Mouse (Mus musculus) c-Kit-positive CD71-negative TER-119-negative erythroid progenitor cells, embryonic 14.5 days (primary cell): ENCODE results near the gene Mpped2.

Source experiments
- DNase-seq: peaks from one replicate; pipeline ENCODE4 v3.0.0-alpha.2; 2013; ENCODE audit warnings: low read depth

Gene Mpped2

DNA sequence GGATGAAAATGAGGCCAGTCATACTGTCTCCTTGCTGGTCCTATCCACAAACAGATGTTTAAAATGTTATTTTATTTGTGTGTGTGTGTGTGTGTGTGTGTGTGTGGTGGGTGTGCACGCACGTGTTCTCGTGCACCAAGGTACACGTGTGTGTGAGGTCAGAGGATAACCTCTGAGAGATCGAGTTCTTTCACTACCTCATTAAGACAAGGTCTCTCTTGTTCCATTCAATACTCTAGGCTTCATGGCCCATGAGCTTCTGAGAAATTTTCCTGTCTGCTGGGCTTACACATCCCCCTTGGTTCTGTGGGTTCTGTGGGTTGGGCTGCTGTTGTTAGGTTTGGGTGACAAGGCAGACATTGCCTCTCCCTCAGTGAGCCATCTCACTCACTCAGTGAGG, 12.6 kb downstream of the Mpped2 start:
- DNase-seq, result no peak

DNA sequence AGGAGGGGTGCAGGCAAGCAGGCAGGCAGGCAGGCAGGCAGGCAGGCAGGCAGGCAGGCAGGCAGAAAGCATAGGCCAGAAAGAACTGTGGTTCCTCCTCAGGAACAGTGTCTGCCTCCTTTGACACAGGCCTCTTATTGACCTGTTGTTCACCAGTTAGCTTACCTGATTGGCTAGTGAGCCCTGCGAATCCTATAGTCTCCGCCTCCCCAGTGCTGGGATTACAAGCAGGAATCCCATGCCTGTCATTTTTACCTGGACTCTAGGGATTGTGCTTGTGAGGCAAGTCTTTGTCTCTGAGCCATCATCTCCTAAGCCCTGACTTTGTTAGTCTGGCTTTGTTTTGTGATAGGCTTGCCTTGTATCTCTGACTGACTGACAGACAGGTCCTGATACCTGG, 14.1 kb downstream of the Mpped2 start:
- DNase-seq, result no peak

DNA sequence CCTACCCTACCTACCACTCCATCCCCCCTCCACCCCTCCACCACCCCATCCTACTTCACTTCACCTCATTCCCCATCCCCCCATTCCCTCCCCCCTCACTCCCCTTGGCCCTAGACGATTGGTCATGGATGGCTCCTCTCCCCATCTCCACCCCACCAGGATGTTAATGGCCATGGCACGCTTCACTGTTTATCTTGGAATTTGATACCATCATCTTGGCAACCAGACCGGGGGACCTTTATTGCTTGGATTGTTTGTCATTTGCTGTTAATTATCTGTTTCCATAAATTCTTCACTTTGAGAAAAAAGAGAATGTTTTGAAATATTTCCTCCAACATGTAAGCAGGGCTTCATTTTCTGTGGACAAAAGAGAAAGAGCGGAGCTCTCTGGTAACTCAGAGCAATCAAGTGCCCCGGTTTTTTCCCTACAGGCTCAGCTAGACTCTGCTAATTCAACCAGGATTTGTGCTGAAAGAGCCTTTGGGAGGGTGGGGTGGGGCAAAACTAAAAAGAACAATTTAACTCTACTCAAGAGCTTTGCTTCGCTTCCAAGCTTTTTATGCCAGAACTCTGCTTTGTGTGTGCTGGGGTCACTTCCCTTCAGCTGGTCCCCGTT, 17.9 kb downstream of the Mpped2 start:
- DNase-seq, result no peak

DNA sequence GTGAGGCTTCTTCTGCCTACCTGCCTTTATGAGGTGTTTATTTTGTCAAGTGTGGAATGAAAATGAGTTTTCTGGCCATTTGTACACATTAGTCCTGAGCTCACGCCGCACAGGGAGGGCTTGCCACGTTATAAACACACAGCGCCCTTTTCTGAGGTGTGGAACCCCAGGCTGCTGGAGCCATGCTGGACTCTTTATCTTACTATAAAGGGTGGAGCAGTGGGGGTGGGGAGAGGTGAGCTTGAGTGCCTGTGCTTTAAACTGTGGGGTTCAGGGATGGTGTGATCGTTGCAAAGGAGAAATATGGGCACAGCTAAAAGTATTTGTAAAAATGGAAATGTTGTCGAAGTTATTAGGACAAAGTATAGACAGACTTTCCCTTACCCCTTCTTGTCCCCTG, 18.4 kb downstream of the Mpped2 start:
- DNase-seq, result no peak

DNA sequence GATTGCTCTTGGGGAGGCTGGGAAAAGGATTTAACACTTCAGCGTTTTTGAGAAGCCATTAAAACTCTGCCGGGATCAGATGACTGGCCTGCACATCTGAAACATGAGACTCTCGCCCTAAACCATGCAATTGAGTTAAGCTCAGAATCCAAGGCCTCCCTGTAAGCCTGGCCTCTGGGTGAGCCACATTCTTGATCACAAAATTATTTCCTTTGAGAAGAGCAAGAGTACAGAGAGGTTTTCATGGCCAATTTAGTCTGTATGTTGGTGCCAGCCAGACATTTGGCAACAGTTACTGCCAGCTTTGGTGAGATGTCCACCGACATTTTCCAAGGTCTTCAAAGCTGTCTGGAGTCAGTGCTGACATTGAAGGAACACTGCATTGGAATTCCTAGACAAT, 20.1 kb downstream of the Mpped2 start:
- DNase-seq, result no peak

DNA sequence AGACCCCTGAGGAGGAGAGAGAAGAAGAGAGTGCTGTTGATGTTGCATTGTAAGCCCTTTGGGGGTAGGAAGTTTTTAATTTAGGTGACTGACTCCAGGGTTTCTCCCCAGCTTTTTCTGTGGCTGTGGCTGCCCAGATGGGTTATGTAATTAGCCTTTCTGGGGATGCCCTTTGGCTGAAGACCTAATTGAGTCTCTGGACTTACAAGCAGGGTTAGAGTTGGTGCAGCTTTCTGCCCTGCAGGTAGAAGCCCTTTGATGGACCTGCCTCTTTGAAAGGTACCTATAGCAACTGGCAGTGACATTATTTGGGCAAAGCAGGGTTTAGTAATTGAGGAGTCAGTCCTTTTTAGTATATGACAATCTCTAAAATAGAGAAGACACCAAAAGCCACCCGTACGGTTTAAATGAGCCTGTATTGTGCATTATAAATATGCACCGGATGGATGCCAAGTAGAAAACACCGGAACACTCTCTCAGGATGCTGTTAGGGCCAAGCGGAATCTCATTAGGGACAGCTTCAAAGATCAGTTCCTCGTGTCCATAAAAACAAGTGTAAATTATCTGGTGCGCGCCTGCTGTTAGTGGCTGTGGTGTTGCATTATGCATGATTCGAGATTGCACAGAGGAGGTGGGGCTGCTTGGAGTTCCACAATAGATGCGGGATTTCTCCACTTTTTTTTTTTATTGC, 22.8 kb downstream of the Mpped2 start:
- no peak for DNase-seq

DNA sequence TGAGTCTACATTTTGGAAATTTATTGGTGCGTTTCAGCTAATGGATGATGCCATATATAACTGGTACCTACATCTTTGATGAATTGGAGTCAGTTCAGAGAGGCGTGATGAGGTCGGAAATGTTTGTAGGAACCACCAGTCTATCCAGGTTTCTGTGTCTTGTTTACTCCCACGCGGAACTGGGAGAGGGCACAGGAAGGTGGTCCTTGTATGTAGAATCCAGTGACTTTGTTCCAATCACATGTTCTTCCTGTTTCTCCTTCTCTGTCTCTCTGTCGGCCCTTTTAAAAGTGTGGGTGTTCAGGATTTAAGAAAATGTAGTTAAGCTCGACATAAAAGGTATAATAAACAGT, 23.3 kb downstream of the Mpped2 start:
- no peak for DNase-seq

DNA sequence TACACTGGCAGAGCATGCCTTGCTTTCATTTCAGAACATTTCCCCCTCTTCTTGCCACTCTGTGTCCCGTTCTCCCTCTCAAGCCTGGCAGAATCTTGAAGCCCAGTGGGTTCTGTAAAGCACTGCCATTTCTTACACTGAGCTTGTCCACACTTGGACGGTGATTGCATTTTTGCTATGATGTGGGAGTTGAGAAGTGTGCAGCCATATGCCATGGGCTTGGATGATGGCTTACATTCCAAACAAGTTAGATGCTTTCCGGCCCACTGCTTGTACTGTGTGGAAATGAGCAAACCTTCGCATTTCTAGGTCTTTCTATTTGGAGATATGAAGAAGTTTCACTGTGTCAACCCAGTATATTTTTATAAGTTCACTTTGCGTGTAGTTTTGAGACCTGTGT, 25.8 kb downstream of the Mpped2 start:
- no peak for DNase-seq

DNA sequence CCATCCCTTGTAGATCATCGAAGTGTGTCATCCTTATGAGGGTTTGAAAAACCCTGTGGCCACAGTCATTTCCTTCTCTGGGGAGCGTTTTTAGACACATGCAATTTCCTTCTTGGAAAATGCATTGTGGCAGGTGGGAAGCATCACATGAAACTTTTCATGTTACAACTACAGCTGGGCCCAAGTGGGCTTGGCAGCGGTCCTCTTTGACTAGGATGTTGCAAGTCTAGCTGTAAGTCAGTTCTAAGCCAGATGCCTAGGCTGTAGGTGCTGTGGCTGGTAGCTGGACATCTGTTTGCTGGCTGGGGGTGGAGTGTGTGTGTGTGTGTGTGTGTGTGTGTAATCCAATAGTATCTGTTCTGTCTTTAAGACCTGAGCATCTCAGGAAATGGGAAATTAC, 26.4 kb downstream of the Mpped2 start:
- DNase-seq, result no peak

DNA sequence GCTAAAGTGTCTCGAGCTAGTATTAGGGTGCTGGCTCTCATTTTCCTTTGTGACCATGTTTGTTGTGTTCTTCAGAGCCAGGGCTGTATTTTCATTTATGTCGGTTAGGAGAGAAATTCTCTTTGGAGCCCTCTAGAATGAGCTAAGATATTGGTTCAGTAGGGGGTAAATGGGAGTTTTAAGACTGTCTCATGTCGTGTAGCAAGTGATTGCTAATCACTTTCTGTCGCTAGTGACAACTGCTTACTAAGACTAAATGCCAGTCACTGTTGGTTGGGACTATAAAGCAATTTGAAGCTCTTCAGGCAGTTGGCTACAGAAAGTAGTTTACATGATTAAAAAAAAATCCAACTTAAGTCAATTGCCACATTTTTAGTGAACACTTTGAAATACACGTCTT, 27.6 kb downstream of the Mpped2 start:
- no peak for DNase-seq

DNA sequence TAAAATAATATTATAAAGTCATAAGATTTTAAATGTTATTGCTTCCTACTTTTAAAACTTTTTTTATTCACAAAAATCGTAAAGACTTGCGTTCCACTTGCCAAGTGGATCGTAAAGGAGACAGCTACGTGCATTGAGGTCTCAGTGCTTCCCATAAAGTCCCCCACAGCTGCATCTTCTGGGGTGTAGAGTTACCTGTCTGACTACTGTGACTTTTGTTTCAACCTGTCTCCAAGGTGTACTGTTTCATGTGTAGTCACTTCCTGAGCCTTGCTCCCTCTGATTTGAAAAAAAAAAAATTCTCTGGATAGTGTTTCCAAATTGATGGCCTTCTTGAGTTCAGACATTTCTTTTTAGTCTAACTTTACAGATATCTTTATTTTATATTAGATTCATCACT, 29.0 kb downstream of the Mpped2 start:
- no peak for DNase-seq

DNA sequence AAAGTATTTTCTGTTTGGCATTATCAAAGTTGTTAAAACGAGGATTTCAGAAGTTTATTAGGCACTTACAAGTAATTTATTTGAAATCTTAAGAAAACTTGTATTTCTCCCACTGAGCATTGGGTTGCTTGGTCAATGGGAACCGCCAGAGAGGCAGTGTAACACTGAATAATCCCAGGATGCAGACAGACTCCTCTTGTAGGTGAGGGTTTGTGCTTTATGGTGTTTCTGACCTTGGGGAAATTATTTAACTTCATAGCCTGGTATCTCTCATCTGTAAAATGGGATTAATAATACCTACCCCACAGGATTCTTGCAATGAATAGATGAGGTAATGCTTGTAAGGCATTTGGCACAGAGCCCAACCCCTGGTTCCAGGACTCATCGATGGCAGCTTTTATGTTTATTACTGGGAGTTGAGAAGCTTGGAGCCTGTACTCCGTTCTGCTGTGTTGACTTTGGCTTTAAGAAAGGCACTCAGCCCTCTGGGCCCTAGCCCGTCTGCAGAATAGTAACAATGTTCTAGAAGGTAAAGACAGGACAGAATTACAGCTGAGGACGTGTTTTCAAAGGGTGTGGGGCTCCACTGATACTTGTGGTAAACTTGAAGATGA, 37.0 kb downstream of the Mpped2 start:
- no peak for DNase-seq

DNA sequence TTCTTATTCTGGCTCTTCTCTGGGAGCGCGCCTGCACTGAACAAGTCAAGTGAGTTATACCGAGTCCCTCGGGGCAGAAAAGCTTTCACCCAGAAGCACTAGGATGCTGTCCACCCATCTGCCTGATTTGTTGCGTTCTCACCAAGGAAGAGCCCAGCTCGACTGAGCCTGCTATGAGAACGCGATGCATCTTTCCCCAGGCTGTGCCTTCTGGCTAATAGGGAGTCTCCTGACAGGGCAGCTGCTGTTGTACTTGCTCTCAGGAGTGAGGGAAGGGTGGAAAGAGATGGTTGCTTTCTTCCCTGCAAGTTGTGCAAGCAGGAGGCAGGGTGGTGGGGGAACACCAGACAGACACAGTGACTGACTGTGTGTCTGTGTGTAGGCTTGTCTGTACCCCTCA, 37.5 kb downstream of the Mpped2 start:
- no peak for DNase-seq

DNA sequence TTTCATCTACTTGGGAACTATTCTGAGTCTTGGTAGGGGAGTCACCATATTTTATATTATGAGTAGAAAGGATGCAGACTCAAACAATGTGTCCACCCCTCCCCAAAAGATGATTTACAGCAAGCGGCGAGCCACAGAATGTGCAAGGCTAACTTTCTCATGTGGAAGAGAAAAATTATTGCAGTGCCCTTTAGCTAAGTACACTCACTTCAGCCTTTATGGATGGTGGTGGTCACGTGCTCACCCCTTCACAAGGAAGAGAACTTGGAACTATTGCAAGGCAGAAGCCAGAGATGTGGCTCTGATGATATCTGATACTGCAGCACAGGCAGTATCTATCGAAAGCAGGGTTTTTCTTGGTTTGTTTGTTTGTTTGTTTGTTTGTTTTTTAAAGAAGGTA, 38.4 kb downstream of the Mpped2 start:
- no peak for DNase-seq

DNA sequence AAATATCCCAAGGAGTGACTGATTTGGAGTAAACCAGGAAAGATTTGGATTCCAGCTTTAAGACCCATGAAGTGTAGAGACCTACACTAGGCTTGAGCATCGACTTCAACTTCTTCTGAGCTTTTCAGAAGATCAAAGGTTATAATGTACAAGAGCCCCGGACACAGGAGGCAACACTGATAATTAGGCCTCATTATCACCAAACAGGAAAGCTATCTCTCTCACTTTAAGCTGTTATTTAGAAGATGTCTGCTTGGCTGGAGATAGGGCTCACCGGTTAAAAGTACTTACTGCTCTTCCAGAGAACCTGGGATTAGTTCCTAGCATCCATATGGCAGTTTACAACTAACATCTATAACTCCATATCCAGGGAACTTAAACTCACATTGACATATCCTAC, 39.1 kb downstream of the Mpped2 start:
- no peak for DNase-seq

DNA sequence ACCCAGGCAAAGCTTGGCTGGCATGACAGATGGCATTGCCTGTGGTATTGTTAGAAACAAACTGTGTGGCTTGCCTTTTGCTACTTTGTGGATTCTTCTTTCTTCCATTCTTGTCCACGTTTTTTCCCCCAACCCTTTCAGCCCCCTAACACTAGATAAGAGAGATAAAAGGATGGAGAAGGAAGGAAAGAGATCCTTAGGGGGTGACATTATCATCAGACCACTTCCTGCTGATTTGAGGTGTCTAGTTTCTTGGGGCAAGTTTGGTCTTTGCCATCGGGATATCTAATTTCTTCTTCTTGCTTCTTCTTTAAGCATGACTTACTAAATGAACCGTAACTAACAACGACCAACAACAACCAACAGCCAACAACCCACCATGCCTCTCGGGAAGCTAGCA, 40.3 kb downstream of the Mpped2 start:
- DNase-seq, result no peak

DNA sequence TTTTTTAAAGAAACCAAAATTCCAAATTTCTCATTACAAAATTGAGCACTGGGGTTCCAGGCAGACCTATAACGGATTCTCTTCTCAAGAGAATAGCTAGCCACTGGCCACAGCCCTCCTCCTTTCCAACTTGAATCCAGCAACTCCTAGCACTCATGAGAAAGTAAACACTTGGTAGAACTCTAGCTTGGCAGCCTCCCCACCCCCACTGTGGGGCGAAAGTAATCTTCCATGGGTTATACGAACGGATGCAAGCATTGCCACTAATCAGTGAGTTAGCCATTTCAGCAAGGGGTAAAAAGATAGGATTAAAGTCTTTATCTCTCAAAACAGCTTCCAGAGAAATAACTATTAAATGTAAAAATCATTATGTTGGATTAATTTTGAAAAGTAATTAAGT, 40.9 kb downstream of the Mpped2 start:
- no peak for DNase-seq

DNA sequence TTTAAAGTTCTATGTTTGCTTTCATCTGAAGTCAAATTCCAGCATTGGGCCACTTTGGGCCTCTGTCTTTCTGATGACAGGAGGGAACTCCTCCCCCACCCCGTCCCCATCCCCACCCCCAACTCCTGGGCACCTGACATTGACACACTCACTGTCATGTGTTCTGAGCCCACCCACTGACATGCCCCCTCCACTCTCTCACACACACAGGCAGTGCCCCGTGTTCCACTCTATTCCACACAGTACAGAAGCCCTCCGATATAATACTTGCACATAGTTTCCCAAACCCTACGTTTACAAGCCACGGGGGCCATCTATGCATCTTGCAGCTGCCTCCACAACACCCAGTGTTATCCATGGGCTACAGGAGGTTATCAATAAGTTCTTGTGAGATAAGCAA, 42.1 kb downstream of the Mpped2 start:
- DNase-seq, result no peak

DNA sequence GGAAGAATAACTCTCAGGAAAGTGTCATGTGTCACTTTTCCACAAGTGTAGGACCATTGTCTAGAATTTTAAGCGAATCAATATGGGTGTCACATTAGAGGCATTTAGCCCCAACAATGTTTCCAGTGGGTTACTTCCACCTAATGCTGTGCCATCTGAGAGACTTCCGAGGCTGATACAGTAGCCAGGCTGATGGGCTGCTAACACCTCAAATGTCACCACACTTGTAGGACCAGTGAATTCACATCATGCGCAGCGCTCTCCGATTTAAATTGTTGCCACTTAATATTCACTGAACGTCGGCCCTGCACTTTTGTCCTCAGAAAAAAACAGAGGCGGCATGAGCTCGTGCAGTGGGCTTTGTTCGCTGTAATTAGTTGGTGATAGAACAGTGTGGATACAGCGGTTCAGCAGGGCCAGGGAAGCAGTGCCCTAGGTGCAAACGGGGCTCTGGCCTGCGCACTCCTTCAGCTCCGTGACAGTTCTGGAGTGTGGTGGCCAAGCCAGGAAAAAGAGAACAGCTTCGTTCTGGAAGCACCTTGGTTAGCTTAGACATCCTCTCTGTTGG, 42.8 kb downstream of the Mpped2 start:
- no peak for DNase-seq

DNA sequence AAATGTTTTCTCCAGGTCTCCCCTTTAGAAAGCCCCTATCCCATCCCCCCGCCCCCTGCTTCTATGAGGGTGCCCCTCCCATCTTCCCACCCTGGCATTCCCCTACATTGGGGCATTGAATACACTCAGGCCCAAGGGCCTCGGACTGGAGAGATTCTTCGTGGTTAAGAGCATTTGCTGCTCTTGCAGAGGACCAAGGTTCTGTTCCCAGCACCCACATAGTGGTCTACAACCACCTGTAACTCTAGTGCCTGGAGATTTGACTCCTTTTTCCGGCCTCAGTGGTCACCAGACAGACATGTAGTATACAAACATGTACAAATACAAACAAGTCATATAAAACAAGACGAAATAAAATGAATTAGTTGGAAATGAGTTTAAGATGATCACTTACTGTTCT, 45.9 kb downstream of the Mpped2 start:
- DNase-seq, result no peak

DNA sequence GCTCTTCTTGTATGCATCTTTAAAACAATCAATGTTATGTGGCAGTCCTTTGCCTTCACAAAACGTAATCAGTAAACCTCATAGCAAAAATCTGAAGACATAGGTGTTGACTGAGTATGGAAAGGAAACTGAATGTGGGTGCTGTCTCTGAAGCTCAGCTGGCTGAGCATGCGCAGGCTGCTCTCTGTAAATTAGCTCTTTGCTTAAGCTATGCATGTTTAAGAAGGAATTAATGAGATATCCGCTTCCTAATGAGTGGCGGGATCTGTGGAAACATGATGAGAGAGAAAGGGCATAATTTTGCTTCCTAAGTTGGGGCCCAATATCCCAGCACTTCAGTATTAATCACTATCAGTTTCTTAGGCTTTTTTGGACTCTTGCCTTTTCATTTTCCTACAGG, 51.0 kb downstream of the Mpped2 start:
- no peak for DNase-seq

DNA sequence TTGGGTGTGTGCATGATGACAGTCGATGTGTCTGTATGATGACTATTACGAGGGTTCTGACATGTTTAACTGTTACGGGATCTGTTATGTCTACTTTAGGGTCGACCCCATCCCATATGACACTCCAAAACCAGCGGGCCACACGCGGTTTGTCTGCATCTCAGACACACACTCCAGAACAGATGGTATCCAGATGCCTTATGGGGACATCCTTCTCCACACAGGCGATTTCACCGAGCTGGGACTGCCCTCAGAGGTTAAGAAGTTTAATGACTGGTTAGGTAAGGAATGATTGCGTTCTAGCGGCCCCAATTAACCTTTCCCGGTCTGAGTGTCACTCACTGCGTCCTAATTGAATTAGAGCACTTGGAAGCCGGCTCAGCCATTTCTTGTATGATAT, 51.5 kb downstream of the Mpped2 start:
- DNase-seq, result no peak

DNA sequence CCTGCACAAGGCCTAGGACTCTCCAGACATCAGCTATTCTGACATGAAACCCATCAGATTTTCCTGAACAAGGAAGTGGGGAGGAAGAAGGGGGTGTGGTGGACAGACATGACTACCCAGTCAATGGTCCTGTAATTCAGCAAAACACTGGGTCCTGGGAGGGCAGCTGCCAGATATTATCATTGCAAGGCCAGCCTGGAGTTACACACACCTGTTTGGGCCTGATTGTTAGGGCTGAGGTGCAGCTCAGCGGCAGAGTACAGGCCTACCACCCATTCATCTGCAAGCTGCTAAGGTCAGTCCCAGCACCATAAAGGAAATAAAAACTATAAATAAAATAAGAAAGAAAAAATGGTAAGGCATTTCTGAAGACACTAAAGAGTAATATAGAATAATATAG, 52.3 kb downstream of the Mpped2 start:
- DNase-seq, result no peak

DNA sequence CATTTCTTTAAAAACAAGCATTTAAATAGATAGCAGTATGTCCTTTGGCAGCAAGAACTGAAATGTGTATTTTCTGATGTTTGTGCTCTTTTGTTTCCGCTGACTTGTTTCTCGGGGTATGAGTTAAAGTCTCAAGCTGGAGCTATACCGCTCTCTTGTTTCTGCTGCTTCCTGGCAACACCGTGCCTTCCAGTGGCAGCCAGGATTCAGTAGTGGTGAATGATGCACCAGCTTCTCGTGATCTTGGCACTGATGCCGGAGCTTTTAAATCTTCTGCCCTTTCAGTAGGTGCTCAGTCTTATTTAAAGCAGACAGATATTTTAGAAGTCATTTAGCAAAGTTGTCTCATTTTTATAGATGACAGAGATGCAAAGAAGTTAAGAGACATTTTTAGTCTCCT, 53.1 kb downstream of the Mpped2 start:
- DNase-seq, result no peak
